Mouse (Mus musculus) B cell, adult 67 days (primary cell): Measurements from ENCODE around the gene Vipr2. TPM values are rescaled to one million over a fixed set of nuclear protein-coding genes. Genes with fewer than 3 reads are reported as not detected.

ENCODE experiments used
- total RNA-seq, 2 experiments: library from RNA; stranded (reverse); gene quantifications; 4 replicates each; pipeline ENCODE4 v1.2.4; 2023

The Vipr2 gene
- total RNA-seq: not detected

DNA sequence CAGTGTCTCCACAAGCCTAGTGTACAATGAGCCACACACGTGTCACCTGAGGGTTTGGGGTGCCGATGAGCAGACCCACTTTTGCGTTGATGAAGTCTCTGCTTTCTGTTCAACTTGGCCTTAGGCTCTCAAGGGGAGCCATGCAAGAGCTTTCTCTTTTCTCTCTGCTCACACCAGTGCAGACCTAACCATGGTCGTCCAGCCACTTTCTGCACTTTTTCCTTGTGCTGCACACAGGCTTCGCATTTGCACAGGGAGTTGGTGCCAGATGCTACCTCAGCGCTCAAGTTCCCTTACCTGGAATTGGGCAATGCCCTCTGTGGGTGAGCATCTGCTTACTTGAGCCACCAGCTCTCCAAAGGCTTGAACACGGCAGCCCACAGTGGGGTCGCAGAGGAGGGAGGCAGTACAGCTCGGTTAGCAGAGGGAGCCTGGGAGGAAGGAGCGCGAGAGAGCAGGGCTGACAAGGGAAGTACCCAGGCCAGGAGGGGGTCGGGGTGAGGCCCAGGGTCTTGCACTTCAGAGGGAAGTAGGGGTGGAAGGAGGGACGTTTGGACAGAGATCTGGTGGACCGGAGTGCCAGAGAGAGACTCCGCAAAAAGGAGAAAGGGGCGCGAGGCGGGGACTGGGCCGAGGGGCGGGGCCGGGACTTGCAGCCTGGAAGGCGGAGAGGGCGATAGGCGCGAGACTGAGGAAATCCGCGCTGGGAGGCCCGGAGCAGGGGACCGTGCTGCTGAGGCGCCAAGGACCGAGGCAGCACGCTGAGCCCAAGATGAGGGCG is at the start of gene Vipr2:
Gene Vipr2 (plus strand): TSS at position 653 of the 781 bp plus-strand sequence.

DNA sequence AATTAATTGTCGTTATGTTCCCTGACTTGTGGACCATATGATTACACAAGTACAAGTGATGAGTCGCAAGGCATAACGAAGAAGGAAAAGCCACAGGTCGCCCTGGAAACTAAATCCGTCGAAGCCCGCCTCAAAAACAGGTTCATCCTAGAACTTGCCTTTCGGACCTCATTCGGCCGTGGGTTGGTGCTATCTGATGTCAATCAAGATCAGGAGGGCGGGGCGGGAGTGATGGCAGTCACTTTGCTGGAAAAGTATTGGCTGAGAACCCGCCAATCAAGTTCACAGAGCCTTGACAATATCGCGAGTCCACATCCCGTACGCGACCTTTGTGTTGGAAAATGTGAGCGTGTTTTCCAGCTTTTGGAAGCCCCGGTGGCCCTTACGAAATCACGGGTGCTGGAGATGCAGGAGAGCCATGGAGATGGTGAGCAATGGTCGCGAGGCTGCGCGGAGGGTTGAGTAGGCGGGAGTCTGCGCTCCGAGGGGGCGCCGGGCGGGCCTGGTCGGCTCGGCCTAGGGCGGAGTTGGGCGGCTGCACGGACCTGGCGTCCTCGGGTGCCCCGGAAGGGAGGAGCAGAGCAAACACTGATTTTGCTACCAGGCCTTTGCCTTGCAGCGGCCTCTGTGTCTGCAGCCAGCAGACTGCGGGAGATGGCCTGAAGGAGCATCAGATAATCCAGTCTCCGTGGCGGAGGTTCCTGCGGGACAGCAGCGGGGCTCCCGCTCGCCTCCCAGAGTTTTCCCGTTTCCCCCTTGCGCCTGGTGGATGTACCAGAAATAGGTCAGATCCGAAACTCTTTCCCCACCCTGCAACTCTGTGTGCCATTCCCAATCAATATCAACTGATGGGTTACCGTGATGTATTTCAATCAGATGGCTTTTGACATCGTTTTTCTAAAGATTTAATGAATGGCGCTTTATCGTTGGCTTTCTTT is 29.8 kb upstream of the Vipr2 start, which contains the start of gene Zfp386:
Gene Zfp386 (plus strand): TSS at position 285 of the 938 bp plus-strand sequence.

Other genes starting within 250 kb of the Vipr2 start
- 10 to 100 TPM; 30.9 to 49.5 TPM for gene Zfp386, start 30.0 kb upstream of the Vipr2 start, total RNA-seq
- 1 to 10 TPM; 2.3 to 3.2 TPM for gene Wdr60, start 185.3 kb downstream of the Vipr2 start, total RNA-seq
- gene Gm11027, start 197.7 kb downstream of the Vipr2 start, total RNA-seq: not detected
- gene Esyt2, start 203.5 kb downstream of the Vipr2 start, total RNA-seq: 10 to 100 TPM; 80.2 to 90.9 TPM